Mouse (Mus musculus): ENCODE results near the gene Lgr6.

DNA sequence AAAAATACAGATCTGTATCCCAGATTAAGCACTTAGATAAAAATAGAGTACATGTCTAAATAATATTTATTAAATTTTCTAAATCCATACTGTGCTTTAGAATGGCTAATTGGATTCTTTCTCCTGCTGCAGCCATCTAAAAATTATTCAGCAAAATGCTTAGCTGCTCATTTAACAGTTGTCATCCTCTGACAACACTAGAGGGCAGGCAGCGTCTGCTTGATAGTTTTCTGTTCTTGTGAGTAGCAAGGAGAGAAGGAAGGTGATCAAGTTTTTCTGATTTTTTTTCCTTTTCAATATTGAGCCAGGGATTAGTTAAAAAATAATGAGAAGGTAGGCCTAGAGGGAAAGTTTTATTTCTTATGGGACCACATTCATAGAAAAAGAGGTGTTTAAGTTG, 132.2 kb downstream of the Lgr6 start:
- no peak for TF ChIP-seq POLR2A (IDR thresholded peaks at IDR 0.05; ENCODE audit: borderline replicate concordance, low read depth, low read length)
- TF ChIP-seq CTCF (IDR thresholded peaks at IDR 0.05; ENCODE audit: low read depth, low read length), result no peak

Data from bone marrow macrophage, adult 2 months (primary cell).